In the genomic region with DNA sequence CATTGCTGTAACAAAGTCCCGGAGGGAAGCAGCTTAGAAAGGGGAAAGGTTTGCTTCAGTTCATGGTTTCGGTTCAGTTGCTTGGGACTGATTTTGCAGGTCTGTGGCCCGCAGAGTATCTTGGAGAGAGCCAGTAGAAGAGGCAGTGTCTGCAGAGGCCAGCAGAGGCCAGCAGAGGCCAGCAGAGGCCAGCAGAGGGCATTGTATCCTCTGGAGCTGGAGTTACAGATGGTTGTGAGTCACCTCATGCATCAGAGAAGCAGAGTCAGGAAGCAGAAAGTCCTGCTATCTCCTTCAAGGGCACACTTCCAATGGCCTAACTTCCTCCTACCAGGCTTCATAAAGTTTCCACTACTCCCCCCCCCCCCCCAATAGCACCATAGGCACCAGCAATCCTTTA, we compare ENCODE assay signal across 18 mouse cellular contexts. TPM values are rescaled to one million over a fixed set of nuclear protein-coding genes. Genes with fewer than 3 reads are reported as not detected.
DNase-seq lines count a peak whose midpoint lies in the region; ATAC-seq and TF ChIP-seq lines count a peak whose summit lies in the region.
"Had no signal": no experiment of that assay in that cellular context is flagged by ENCODE, and none has a peak within 500 bp of the region (broad histone marks: within the 10 kb centered on the region; RNA-seq: fewer than 3 reads in every experiment).

No protein-coding gene starts in this region.

- H3K4me3 ChIP-seq in heart, postnatal 0 days (ENCODE audit: low read depth, low read length) = no peak overlapping the region
- no peak overlapping the region for H3K4me3 ChIP-seq in heart, embryonic 12.5 days
- no peak overlapping the region for H3K4me3 ChIP-seq in midbrain, embryonic 11.5 days (ENCODE audit: low read depth, low read length)
- H3K4me3 ChIP-seq in midbrain, embryonic 13.5 days (replicated peaks) = no peak overlapping the region
- H3K4me3 ChIP-seq: embryonic facial prominence, embryonic 12.5 days; forebrain, embryonic 12.5 days; midbrain, embryonic 10.5 days had no signal

- DNase-seq in heart, postnatal 0 days (ENCODE audit: low spot score) = no peak
- DNase-seq in midbrain, embryonic 11.5 days (ENCODE audit: low spot score, missing footprints) = peak; percentile 49
- DNase-seq in R1 (ENCODE audit: low read depth, low spot score) = peak; percentile 49
- DNase-seq: adrenal gland, postnatal 25 days; cerebellum, postnatal 10 days; heart, postnatal 36 days; kidney, postnatal 14 days; left cerebral cortex, postnatal 4 days; lung, adult 2 months; right cerebral cortex, postnatal 14 days; thymus, postnatal 36 days had no signal

- TF ChIP-seq EP300 in heart, postnatal 0 days (IDR thresholded peaks at IDR 0.05; ENCODE audit: low read depth) = no peak

- peaks cover 15% of the 10 kb centered on the region for H3K27me3 ChIP-seq in heart, postnatal 0 days (ENCODE audit: control insufficient read depth, insufficient read depth, low read length)
- H3K27me3 ChIP-seq in heart, embryonic 12.5 days (replicated peaks) = peaks cover 26% of the 10 kb centered on the region
- no peaks in the 10 kb centered on the region for H3K27me3 ChIP-seq in midbrain, embryonic 11.5 days (ENCODE audit: control insufficient read depth, insufficient read depth, low read length)
- peaks cover 19% of the 10 kb centered on the region for H3K27me3 ChIP-seq in midbrain, embryonic 13.5 days
- H3K27me3 ChIP-seq: embryonic facial prominence, embryonic 12.5 days had no signal

- 77% methylated on average over 3 of the region's 3 CpGs for WGBS in heart, postnatal 0 days
- WGBS in heart, embryonic 12.5 days = 80% methylated on average over 3 of the region's 3 CpGs
- WGBS in midbrain, embryonic 11.5 days = 91% methylated on average over 3 of the region's 3 CpGs
- WGBS in midbrain, embryonic 13.5 days = 87% methylated on average over 3 of the region's 3 CpGs

- no peak overlapping the region for H3K4me2 ChIP-seq in heart, postnatal 0 days (ENCODE audit: low read depth, low read length)
- H3K4me2 ChIP-seq in heart, embryonic 12.5 days = no peak overlapping the region
- H3K4me2 ChIP-seq in midbrain, embryonic 11.5 days = no peak overlapping the region
- H3K4me2 ChIP-seq in midbrain, embryonic 13.5 days (replicated peaks) = no peak overlapping the region
- H3K4me2 ChIP-seq: embryonic facial prominence, embryonic 12.5 days; forebrain, embryonic 12.5 days had no signal

- H3K36me3 ChIP-seq in heart, postnatal 0 days (replicated peaks; ENCODE audit: control insufficient read depth, insufficient read depth, low read length) = no peaks in the 10 kb centered on the region
- H3K36me3 ChIP-seq in heart, embryonic 12.5 days = no peaks in the 10 kb centered on the region
- no peaks in the 10 kb centered on the region for H3K36me3 ChIP-seq in midbrain, embryonic 11.5 days (ENCODE audit: control insufficient read depth, insufficient read depth, low read length)
- no peaks in the 10 kb centered on the region for H3K36me3 ChIP-seq in midbrain, embryonic 13.5 days
- H3K36me3 ChIP-seq: embryonic facial prominence, embryonic 12.5 days; forebrain, embryonic 12.5 days; midbrain, embryonic 10.5 days had no signal

- no peak for ATAC-seq in heart, postnatal 0 days (ENCODE audit: insufficient read depth, low read depth)
- no peak for ATAC-seq in heart, embryonic 12.5 days (ENCODE audit: insufficient number of reproducible peaks, low FRiP score)
- no peak for ATAC-seq in midbrain, embryonic 11.5 days (ENCODE audit: low FRiP score)
- ATAC-seq in midbrain, embryonic 13.5 days = no peak
- ATAC-seq in erythroblast, adult 5-6 weeks (replicated peaks; ENCODE audit: low FRiP score, poor library complexity, severe bottlenecking) = no peak
- ATAC-seq in megakaryocyte, adult 5-6 weeks (ENCODE audit: poor library complexity, severe bottlenecking) = no peak

- H3K27ac ChIP-seq in heart, postnatal 0 days (ENCODE audit: low read depth) = no peak overlapping the region
- H3K27ac ChIP-seq in heart, embryonic 12.5 days (ENCODE audit: poor library complexity, severe bottlenecking) = no peak overlapping the region
- no peak overlapping the region for H3K27ac ChIP-seq in midbrain, embryonic 11.5 days (ENCODE audit: low read depth, low read length)
- no peak overlapping the region for H3K27ac ChIP-seq in midbrain, embryonic 13.5 days
- H3K27ac ChIP-seq: embryonic facial prominence, embryonic 12.5 days; forebrain, embryonic 12.5 days; midbrain, embryonic 10.5 days had no signal

- H3K9me3 ChIP-seq in heart, postnatal 0 days (replicated peaks; ENCODE audit: control insufficient read depth, low read length) = no peaks in the 10 kb centered on the region
- H3K9me3 ChIP-seq in heart, embryonic 12.5 days (replicated peaks) = peaks cover 3% of the 10 kb centered on the region; the same call in 1 of the 2 replicates
- H3K9me3 ChIP-seq in midbrain, embryonic 11.5 days (ENCODE audit: control insufficient read depth, low read length) = no peaks in the 10 kb centered on the region
- no peaks in the 10 kb centered on the region for H3K9me3 ChIP-seq in midbrain, embryonic 13.5 days
- H3K9me3 ChIP-seq: embryonic facial prominence, embryonic 12.5 days; forebrain, embryonic 12.5 days; midbrain, embryonic 10.5 days had no signal

- no peak overlapping the region for H3K9ac ChIP-seq in heart, postnatal 0 days (replicated peaks; ENCODE audit: low read depth, low read length)
- H3K9ac ChIP-seq in heart, embryonic 12.5 days = no peak overlapping the region
- no peak overlapping the region for H3K9ac ChIP-seq in midbrain, embryonic 11.5 days (ENCODE audit: low read length)
- H3K9ac ChIP-seq in midbrain, embryonic 13.5 days (replicated peaks) = no peak overlapping the region
- H3K9ac ChIP-seq: embryonic facial prominence, embryonic 12.5 days; forebrain, embryonic 12.5 days had no signal

- no peaks in the 10 kb centered on the region for H3K4me1 ChIP-seq in heart, postnatal 0 days (ENCODE audit: control insufficient read depth, insufficient read depth)
- H3K4me1 ChIP-seq in heart, embryonic 12.5 days (replicated peaks) = peaks cover 5% of the 10 kb centered on the region; the same call in 1 of the 2 replicates
- peaks cover 6% of the 10 kb centered on the region; the same call in 1 of the 2 replicates for H3K4me1 ChIP-seq in midbrain, embryonic 11.5 days (ENCODE audit: control insufficient read depth, insufficient read depth, low read length)
- peaks cover 8% of the 10 kb centered on the region for H3K4me1 ChIP-seq in midbrain, embryonic 13.5 days (replicated peaks)

- peak; percentile 20; the same call in 1 of the 2 replicates for TF ChIP-seq CTCF in heart, postnatal 0 days (IDR thresholded peaks at IDR 0.05; ENCODE audit: low read depth)

RNA-seq across cellular contexts. Expression of a gene that starts 37.4 kb away (rescaled TPM):
- 6.0 and 15.6 TPM in 2 replicates for total RNA-seq in heart, postnatal 0 days (2014; rRNA removed; ENCODE audit: low replicate concordance)
- 1.6 and 1.9 TPM in 2 replicates for polyA plus RNA-seq in heart, postnatal 0 days (2015; fragmentation: Nextera tagmentation; extraction: Ambion mirVana)
- polyA plus RNA-seq in heart, embryonic 12.5 days (2016; fragmentation: Nextera tagmentation; extraction: Ambion mirVana) = 0.31 and 0.54 TPM in 2 replicates
- polyA plus RNA-seq in midbrain, embryonic 11.5 days (2014; fragmentation: Nextera tagmentation; extraction: Ambion mirVana) = 0.07 and 0.15 TPM in 2 replicates
- polyA plus RNA-seq in midbrain, embryonic 13.5 days (2015; fragmentation: Nextera tagmentation; extraction: Ambion mirVana) = 0.12 and 0.15 TPM in 2 replicates
- total RNA-seq in erythroblast, adult 5-6 weeks (2015; ENCODE audit: low replicate concordance) = not detected in 2 replicates
- 0.09 TPM in 1 of 2 replicates, not detected in the other for total RNA-seq in erythroblast, adult 5-6 weeks (2017; ENCODE audit: low replicate concordance)
- 0.07 TPM in 1 of 2 replicates, not detected in the other for total RNA-seq in megakaryocyte, adult 5-6 weeks (2015)
- not detected in 2 replicates for total RNA-seq in megakaryocyte, adult 5-6 weeks (2017)

RNA-seq across cellular contexts. Expression of a gene that starts 39.2 kb away (rescaled TPM):
- 128 and 989 TPM in 2 replicates for total RNA-seq in heart, postnatal 0 days (2014; rRNA removed; ENCODE audit: low replicate concordance)
- 188 and 196 TPM in 2 replicates for polyA plus RNA-seq in heart, postnatal 0 days (2015; fragmentation: Nextera tagmentation; extraction: Ambion mirVana)
- 426 and 432 TPM in 2 replicates for polyA plus RNA-seq in heart, embryonic 12.5 days (2016; fragmentation: Nextera tagmentation; extraction: Ambion mirVana)
- polyA plus RNA-seq in midbrain, embryonic 11.5 days (2014; fragmentation: Nextera tagmentation; extraction: Ambion mirVana) = 948 and 951 TPM in 2 replicates
- 529 and 559 TPM in 2 replicates for polyA plus RNA-seq in midbrain, embryonic 13.5 days (2015; fragmentation: Nextera tagmentation; extraction: Ambion mirVana)
- total RNA-seq in erythroblast, adult 5-6 weeks (2015; ENCODE audit: low replicate concordance) = 125 and 151 TPM in 2 replicates
- 77.9 and 87.8 TPM in 2 replicates for total RNA-seq in erythroblast, adult 5-6 weeks (2017; ENCODE audit: low replicate concordance)
- 244 and 276 TPM in 2 replicates for total RNA-seq in megakaryocyte, adult 5-6 weeks (2015)
- total RNA-seq in megakaryocyte, adult 5-6 weeks (2017) = 240 and 264 TPM in 2 replicates

RNA-seq across cellular contexts. Expression of a gene that starts 50.7 kb away (rescaled TPM):
- total RNA-seq in heart, postnatal 0 days (2014; rRNA removed; ENCODE audit: low replicate concordance) = 19.8 and 36.8 TPM in 2 replicates
- polyA plus RNA-seq in heart, postnatal 0 days (2015; fragmentation: Nextera tagmentation; extraction: Ambion mirVana) = 14.6 and 16.3 TPM in 2 replicates
- 19.3 and 21.3 TPM in 2 replicates for polyA plus RNA-seq in heart, embryonic 12.5 days (2016; fragmentation: Nextera tagmentation; extraction: Ambion mirVana)
- 26.0 and 27.6 TPM in 2 replicates for polyA plus RNA-seq in midbrain, embryonic 11.5 days (2014; fragmentation: Nextera tagmentation; extraction: Ambion mirVana)
- 15.5 and 17.0 TPM in 2 replicates for polyA plus RNA-seq in midbrain, embryonic 13.5 days (2015; fragmentation: Nextera tagmentation; extraction: Ambion mirVana)
- 48.0 and 57.3 TPM in 2 replicates for total RNA-seq in erythroblast, adult 5-6 weeks (2015; ENCODE audit: low replicate concordance)
- total RNA-seq in erythroblast, adult 5-6 weeks (2017; ENCODE audit: low replicate concordance) = 160 and 298 TPM in 2 replicates
- 16.2 and 17.0 TPM in 2 replicates for total RNA-seq in megakaryocyte, adult 5-6 weeks (2015)
- 18.3 and 32.9 TPM in 2 replicates for total RNA-seq in megakaryocyte, adult 5-6 weeks (2017)
